Mouse (Mus musculus) midbrain, embryonic 16.5 days (tissue): ENCODE data around the gene Cngb1. TPM values are rescaled to one million over a fixed set of nuclear protein-coding genes. Genes with fewer than 3 reads are reported as not detected.
A peak's percentile ranks its signal among the peaks of the same experiment; 100 is the strongest.

Experiments
- ATAC-seq: fragments of 200-750 bp; cut with Nextera tagmentation; 2 replicates; pipeline ENCODE4 v1.8.0; 2017; ENCODE audit warnings: moderate TSS enrichment
- H3K27ac ChIP-seq: fragments of 300-500 bp; sonication (generic); 2 replicates; pipeline ENCODE4 v1.5.1; 2014; ENCODE audit warnings: mild to moderate bottlenecking, low read length, mixed read lengths
- H3K27me3 ChIP-seq: fragments of 300-500 bp; sonication (generic); 2 replicates; pipeline ENCODE4 v1.6.1; 2014; ENCODE audit warnings: low read depth, low read length, mixed read lengths; ENCODE audit not compliant: control insufficient read depth, insufficient read depth
- H3K36me3 ChIP-seq: fragments of 300-500 bp; sonication (generic); 2 replicates; pipeline ENCODE4 v1.6.1; 2014; ENCODE audit warnings: mild to moderate bottlenecking, low read length, moderate library complexity, mixed read lengths; ENCODE audit not compliant: control insufficient read depth, insufficient read depth
- H3K4me1 ChIP-seq: fragments of 300-500 bp; sonication (generic); 2 replicates; pipeline ENCODE4 v1.6.1; 2014; ENCODE audit warnings: mild to moderate bottlenecking, low read length, mixed read lengths; ENCODE audit not compliant: control insufficient read depth, insufficient read depth
- H3K4me2 ChIP-seq: fragments of 300-500 bp; sonication (generic); 2 replicates; pipeline ENCODE4 v1.6.1; 2014; ENCODE audit warnings: mild to moderate bottlenecking, low read length, mixed read lengths
- H3K4me3 ChIP-seq: fragments of 300-500 bp; sonication (generic); 2 replicates; pipeline ENCODE4 v1.5.1; 2014; ENCODE audit warnings: low read depth, mild to moderate bottlenecking, low read length, moderate library complexity, mixed read lengths
- H3K9ac ChIP-seq: fragments of 300-500 bp; sonication (generic); 2 replicates; pipeline ENCODE4 v1.6.1; 2014; ENCODE audit warnings: low read depth, low read length, mixed read lengths
- H3K9me3 ChIP-seq: fragments of 300-500 bp; sonication (generic); replicated peaks from 2 replicates; pipeline ENCODE4 v1.6.1; 2014; ENCODE audit warnings: mild to moderate bottlenecking, low read length, mixed read lengths; ENCODE audit not compliant: control insufficient read depth, poor library complexity, severe bottlenecking
- WGBS: fragments of 180-500 bp; shearing (Covaris S2); extraction: QIAGEN DNeasy Blood & Tissue Kit; methylation state at CpG from one replicate; pipeline ENCODE4 v1.1.7; 2014; 5-methylcytosine and 5-hydroxymethylcytosine counted together
- polyA plus RNA-seq: library from polyadenylated mRNA; unstranded; fragments of >200 nt; fragmentation: Nextera tagmentation; extraction: Ambion mirVana; gene quantifications from 2 replicates; pipeline ENCODE4 v1.2.1, GENCODE M21; 2015

Gene Cngb1
- 0.51 and 0.67 TPM in 2 replicates for polyA plus RNA-seq

GRCm38 (mm10) chr8:95306431-95306830, at the start of gene Cngb1:
Gene Cngb1, minus strand, starts transcription at chr8:95306585.
- no peaks in the 10 kb centered on the region for H3K36me3 ChIP-seq
- H3K4me3 ChIP-seq = no peak within 1 kb of the TSS
- H3K9ac ChIP-seq = no peak within 1 kb of the TSS
- ATAC-seq = no peak
- WGBS = 48% methylated on average over 6 of the region's 6 CpGs
- H3K9me3 ChIP-seq = no peaks in the 10 kb centered on the region
- H3K4me2 ChIP-seq = no peak within 1 kb of the TSS
- peaks cover 8% of the 10 kb centered on the region; the same call in 1 of the 2 replicates for H3K4me1 ChIP-seq
- no peak within 1 kb of the TSS for H3K27ac ChIP-seq
- H3K27me3 ChIP-seq = no peaks in the 10 kb centered on the region

DNA sequence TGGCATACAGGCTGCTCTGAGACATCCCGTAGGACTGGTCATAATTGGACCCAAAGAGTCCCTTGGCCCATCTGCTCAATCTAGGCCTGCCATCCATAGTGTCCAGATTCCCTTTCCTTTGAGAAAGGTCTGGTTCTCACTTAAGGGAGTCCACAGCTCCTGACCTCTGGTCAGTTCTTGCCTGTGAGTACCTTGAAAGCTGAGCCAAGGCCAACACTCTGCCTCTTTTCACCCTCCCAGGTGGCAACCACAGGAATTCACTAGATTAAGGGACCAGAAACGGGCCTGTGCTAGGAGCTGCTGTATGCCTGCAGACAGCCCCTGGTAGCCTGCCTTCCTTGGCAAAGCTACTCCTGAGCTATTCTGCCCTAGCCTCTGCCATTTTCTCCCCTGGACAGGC, 48.2 kb upstream of the Cngb1 start:
- no peaks in the 10 kb centered on the region for H3K36me3 ChIP-seq
- no peak for ATAC-seq
- H3K4me2 ChIP-seq = no peak overlapping the region
- H3K9me3 ChIP-seq = no peaks in the 10 kb centered on the region
- H3K27ac ChIP-seq = no peak overlapping the region
- peaks cover 30% of the 10 kb centered on the region for H3K4me1 ChIP-seq
- 76% methylated on average over 2 of the region's 2 CpGs for WGBS
- no peaks in the 10 kb centered on the region for H3K27me3 ChIP-seq
- H3K4me3 ChIP-seq = no peak overlapping the region
- H3K9ac ChIP-seq = no peak overlapping the region

GRCm38 (mm10) chr8:95352871-95353866, 46.8 kb upstream of the Cngb1 start:
- H3K4me1 ChIP-seq = peaks cover 28% of the 10 kb centered on the region
- H3K4me2 ChIP-seq = peak overlapping the region; percentile 70
- no peaks in the 10 kb centered on the region for H3K36me3 ChIP-seq
- under 1% methylated on average over 62 of the region's 62 CpGs for WGBS
- peak overlapping the region; percentile 92 for H3K4me3 ChIP-seq
- peak overlapping the region; percentile 86 for H3K27ac ChIP-seq
- no peaks in the 10 kb centered on the region for H3K9me3 ChIP-seq
- peak; percentile 55 for ATAC-seq
- H3K27me3 ChIP-seq = no peaks in the 10 kb centered on the region
- peak overlapping the region; percentile 87 for H3K9ac ChIP-seq

DNA sequence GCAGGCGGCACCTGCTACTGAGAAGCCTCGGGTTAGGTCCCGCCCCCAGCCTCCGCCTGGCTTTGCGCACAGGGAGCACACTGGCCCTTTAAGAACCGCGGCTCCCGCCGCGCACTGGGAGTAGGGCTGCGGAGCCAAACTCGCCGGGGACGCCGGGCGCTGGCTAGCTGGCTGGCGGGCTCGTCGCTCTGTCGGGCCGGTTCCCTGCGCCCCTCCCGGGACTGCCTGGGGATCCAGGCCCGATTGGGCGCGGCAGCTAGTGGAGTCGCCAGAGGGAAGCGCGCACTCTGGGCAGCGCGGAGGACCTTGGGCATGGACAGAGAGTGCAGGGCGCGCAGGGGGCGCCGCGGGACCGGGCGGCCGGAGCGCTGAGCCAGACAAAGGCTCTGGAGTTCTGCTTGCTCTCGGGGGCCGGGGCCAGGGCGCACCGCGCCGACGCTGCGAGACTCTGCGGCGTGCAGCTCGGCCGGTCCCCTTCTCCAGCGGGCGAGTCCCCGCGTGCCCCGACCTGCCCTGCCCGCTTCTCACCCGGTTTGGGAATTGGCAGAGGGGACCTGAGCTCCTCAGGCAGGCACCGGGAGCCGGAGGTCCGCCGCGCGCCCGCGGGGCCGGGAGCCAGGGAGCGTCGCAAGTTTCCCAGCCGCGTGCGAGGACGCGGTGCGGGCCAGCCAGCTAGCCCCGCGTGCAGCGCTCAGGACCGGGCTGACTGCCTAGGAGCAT, 45.9 kb upstream of the Cngb1 start, which contains the start of gene Mmp15:
TSS of gene Mmp15 (plus strand) at position 118 of the 720 bp plus-strand sequence.
- Histone ChIP-seq H3K4me1 (peaks cover 28% of the 10 kb centered on the region), H3K9me3 (no peaks in the 10 kb centered on the region), H3K27ac (peak within 1 kb of the TSS; percentile 86), H3K27me3 (no peaks in the 10 kb centered on the region), H3K4me2 (peak within 1 kb of the TSS; percentile 70), H3K36me3 (no peaks in the 10 kb centered on the region), H3K9ac (peak within 1 kb of the TSS; percentile 87), H3K4me3 (peak within 1 kb of the TSS; percentile 92)
- ATAC-seq = peak; percentile 66
- under 1% methylated on average over 75 of the region's 80 CpGs for WGBS

- Histone ChIP-seq H3K9me3 (no peaks in the 10 kb centered on the region), H3K4me1 (peaks cover 28% of the 10 kb centered on the region), H3K36me3 (no peaks in the 10 kb centered on the region), H3K27me3 (no peaks in the 10 kb centered on the region), H3K9ac (peak overlapping the region; percentile 20; the same call in 1 of the 2 replicates), H3K4me2 (peak overlapping the region; percentile 70), H3K27ac (no peak overlapping the region), H3K4me3 (peak overlapping the region; percentile 92)
- ATAC-seq = 0 out of 2 replicates have a peak, but pooled peaks have one; percentile 26
- 2% methylated on average over 15 of the region's 15 CpGs for WGBS
Observed at GRCm38 (mm10) chr8:95351461-95351860, 45.1 kb upstream of the Cngb1 start.

- peak overlapping the region; percentile 49; the same call in 1 of the 2 replicates for H3K27ac ChIP-seq
- H3K9ac ChIP-seq = no peak overlapping the region
- H3K36me3 ChIP-seq = no peaks in the 10 kb centered on the region
- H3K9me3 ChIP-seq = no peaks in the 10 kb centered on the region
- ATAC-seq = no peak
- no peak overlapping the region for H3K4me3 ChIP-seq
- H3K4me1 ChIP-seq = peaks cover 24% of the 10 kb centered on the region
- no peaks in the 10 kb centered on the region for H3K27me3 ChIP-seq
- WGBS = 48% methylated on average over 19 of the region's 19 CpGs
- H3K4me2 ChIP-seq = no peak overlapping the region; the same call in 1 of the 2 replicates
Observed at GRCm38 (mm10) chr8:95348811-95349630, 42.6 kb upstream of the Cngb1 start.

GRCm38 (mm10) chr8:95348356-95348755, 42.0 kb upstream of the Cngb1 start:
- no peak for ATAC-seq
- H3K9ac ChIP-seq = no peak overlapping the region
- no peak overlapping the region for H3K4me2 ChIP-seq

More at GRCm38 (mm10) chr8:95348356-95348755, 42.0 kb upstream of the Cngb1 start:
- Histone ChIP-seq H3K4me1 (peaks cover 18% of the 10 kb centered on the region), H3K9me3 (no peaks in the 10 kb centered on the region), H3K36me3 (no peaks in the 10 kb centered on the region; the same call in 1 of the 2 replicates), H3K27me3 (no peaks in the 10 kb centered on the region), H3K27ac (no peak overlapping the region), H3K4me3 (no peak overlapping the region)
- 95% methylated on average over 2 of the region's 2 CpGs for WGBS
